Mouse (Mus musculus): ENCODE results near the gene Kif22. TPM values are rescaled to one million over a fixed set of nuclear protein-coding genes. Genes with fewer than 3 reads are reported as not detected.

Gene Kif22
- polyA plus RNA-seq, 1 experiment from 2014 or later = 30.2 TPM

DNA sequence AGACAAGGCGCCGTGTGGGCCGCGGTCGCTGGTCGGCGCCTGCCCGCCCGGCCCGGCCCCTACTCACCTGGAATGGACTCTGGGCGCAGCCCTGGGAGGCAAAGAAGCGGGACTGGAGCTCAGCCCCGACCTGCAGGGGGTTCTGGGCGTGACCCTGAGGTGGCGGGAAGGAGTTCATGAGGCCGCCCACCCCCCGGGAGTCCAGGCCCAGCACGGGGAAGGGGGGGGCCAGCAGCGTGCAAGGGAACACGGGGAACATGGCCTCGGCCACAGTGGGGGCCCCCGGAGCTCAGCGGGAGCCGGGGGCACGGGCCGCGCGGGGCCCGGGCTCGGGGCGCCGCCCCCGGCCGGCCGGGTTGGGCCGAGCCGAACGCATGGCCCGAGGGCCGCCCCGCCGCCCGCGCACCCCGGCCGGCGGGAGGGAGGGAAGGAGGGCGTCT is 16.1 kb downstream of the Kif22 start:
- 0% methylated on average over 36 of the region's 48 CpGs for WGBS
- Histone ChIP-seq H3K4me3 (replicated peaks; ENCODE audit: low read depth, low read length) (peak overlapping the region; percentile 95), H3K9me3 (ENCODE audit: control insufficient read depth, low read length) (no peaks in the 10 kb centered on the region), H3K4me2 (ENCODE audit: low read length) (peak overlapping the region; percentile 91), H3K27me3 (ENCODE audit: control insufficient read depth, insufficient read depth, low read length) (no peaks in the 10 kb centered on the region), H3K27ac (replicated peaks; ENCODE audit: low read depth, low read length) (peak overlapping the region; percentile 100), H3K9ac (replicated peaks; ENCODE audit: low read length) (peak overlapping the region; percentile 99), H3K4me1 (ENCODE audit: control insufficient read depth, insufficient read depth, low read length) (peaks cover 34% of the 10 kb centered on the region), H3K36me3 (ENCODE audit: control insufficient read depth, insufficient read depth, low read length) (peaks cover 35% of the 10 kb centered on the region)
- DNase-seq (no peak), ATAC-seq (ENCODE audit: low FRiP score, low TSS enrichment) (peak; percentile 27)

DNA sequence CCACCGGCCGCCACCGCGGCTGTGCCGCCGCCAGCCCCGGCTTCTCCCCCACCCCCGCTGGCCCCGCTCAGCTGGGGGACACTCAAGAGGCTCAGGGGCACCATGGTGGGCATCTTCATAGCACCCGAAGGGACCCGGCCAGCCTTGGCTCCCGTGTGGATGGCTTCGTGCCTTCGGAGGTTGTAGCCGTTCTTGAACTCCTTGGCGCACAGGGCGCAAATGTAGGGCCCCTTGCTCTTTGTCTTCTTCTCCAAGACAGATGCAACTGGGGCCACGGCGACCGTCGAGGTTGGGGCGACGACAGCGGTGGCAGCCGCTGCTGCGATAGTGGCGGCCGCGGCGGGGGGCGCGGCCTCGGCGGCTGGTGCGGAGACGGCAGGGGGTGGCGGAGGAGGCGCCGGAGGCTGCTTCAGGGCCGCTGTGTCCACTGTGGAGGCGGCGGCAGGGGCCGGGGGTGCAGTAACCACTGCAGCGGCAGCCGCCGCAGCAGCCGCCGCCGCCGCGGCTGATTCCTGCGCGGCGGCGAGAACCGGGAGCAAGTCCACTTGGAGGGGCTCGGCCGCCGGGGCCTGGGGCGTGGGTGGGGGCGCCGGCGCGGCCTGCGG is 16.6 kb downstream of the Kif22 start:
- Histone ChIP-seq H3K27ac (replicated peaks; ENCODE audit: low read depth, low read length) (peak overlapping the region; percentile 100), H3K36me3 (ENCODE audit: control insufficient read depth, insufficient read depth, low read length) (peaks cover 35% of the 10 kb centered on the region), H3K4me1 (ENCODE audit: control insufficient read depth, insufficient read depth, low read length) (peaks cover 36% of the 10 kb centered on the region), H3K27me3 (ENCODE audit: control insufficient read depth, insufficient read depth, low read length) (no peaks in the 10 kb centered on the region), H3K4me2 (ENCODE audit: low read length) (peak overlapping the region; percentile 91), H3K9ac (replicated peaks; ENCODE audit: low read length) (peak overlapping the region; percentile 99), H3K9me3 (ENCODE audit: control insufficient read depth, low read length) (no peaks in the 10 kb centered on the region), H3K4me3 (replicated peaks; ENCODE audit: low read depth, low read length) (peak overlapping the region; percentile 95)
- DNase-seq (peak; percentile 72), ATAC-seq (ENCODE audit: low FRiP score, low TSS enrichment) (no peak)
- WGBS = under 1% methylated on average over 62 of the region's 65 CpGs

GRCm38 (mm10) chr7:127024755-127025555 is 17.3 kb downstream of the Kif22 start:
- Histone ChIP-seq H3K27ac (replicated peaks; ENCODE audit: low read depth, low read length) (peak overlapping the region; percentile 100), H3K4me2 (ENCODE audit: low read length) (peak overlapping the region; percentile 91), H3K9me3 (ENCODE audit: control insufficient read depth, low read length) (no peaks in the 10 kb centered on the region), H3K4me1 (ENCODE audit: control insufficient read depth, insufficient read depth, low read length) (peaks cover 43% of the 10 kb centered on the region), H3K27me3 (ENCODE audit: control insufficient read depth, insufficient read depth, low read length) (no peaks in the 10 kb centered on the region), H3K4me3 (replicated peaks; ENCODE audit: low read depth, low read length) (peak overlapping the region; percentile 95), H3K36me3 (ENCODE audit: control insufficient read depth, insufficient read depth, low read length) (peaks cover 31% of the 10 kb centered on the region), H3K9ac (replicated peaks; ENCODE audit: low read length) (peak overlapping the region; percentile 99)
- DNase-seq (peak; percentile 88), ATAC-seq (ENCODE audit: low FRiP score, low TSS enrichment) (peak; percentile 14; the same call in 1 of the 2 replicates)
- under 1% methylated on average over 30 of the region's 30 CpGs for WGBS

GRCm38 (mm10) chr7:127023896-127024690 is 18.2 kb downstream of the Kif22 start:
- Histone ChIP-seq H3K4me2 (ENCODE audit: low read length) (peak overlapping the region; percentile 91), H3K27me3 (ENCODE audit: control insufficient read depth, insufficient read depth, low read length) (no peaks in the 10 kb centered on the region), H3K36me3 (ENCODE audit: control insufficient read depth, insufficient read depth, low read length) (peaks cover 31% of the 10 kb centered on the region), H3K9ac (replicated peaks; ENCODE audit: low read length) (peak overlapping the region; percentile 99), H3K9me3 (ENCODE audit: control insufficient read depth, low read length) (no peaks in the 10 kb centered on the region), H3K27ac (replicated peaks; ENCODE audit: low read depth, low read length) (peak overlapping the region; percentile 100), H3K4me1 (ENCODE audit: control insufficient read depth, insufficient read depth, low read length) (peaks cover 50% of the 10 kb centered on the region), H3K4me3 (replicated peaks; ENCODE audit: low read depth, low read length) (peak overlapping the region; percentile 95)
- DNase-seq (no peak), ATAC-seq (ENCODE audit: low FRiP score, low TSS enrichment) (no peak)
- 14% methylated on average over 19 of the region's 19 CpGs for WGBS

DNA sequence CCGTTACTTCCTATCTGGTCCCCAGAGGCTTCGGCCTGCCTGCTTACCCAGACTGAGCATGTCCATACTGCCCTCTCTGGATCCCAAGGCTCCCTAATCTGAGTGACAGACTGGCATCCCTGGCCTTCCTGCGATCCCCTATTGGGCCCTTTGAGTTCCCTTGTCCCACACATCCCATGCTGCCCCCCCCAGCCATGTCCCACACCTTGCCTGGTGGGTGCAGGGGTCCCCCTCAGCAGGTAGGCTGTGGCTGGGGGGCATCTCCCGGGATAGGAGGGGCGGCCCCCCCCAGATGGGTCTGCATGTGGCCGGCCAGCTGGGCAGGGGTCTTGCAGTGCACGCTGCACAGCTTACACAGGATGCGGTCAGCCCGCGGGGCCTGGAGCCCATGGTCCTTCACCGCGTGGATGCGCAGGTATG is 19.0 kb downstream of the Kif22 start:
- Histone ChIP-seq H3K4me3 (replicated peaks; ENCODE audit: low read depth, low read length) (peak overlapping the region; percentile 95), H3K36me3 (ENCODE audit: control insufficient read depth, insufficient read depth, low read length) (peaks cover 31% of the 10 kb centered on the region), H3K9ac (replicated peaks; ENCODE audit: low read length) (peak overlapping the region; percentile 99; the same call in 1 of the 2 replicates), H3K9me3 (ENCODE audit: control insufficient read depth, low read length) (no peaks in the 10 kb centered on the region), H3K4me2 (ENCODE audit: low read length) (peak overlapping the region; percentile 91), H3K27ac (replicated peaks; ENCODE audit: low read depth, low read length) (peak overlapping the region; percentile 100; the same call in 1 of the 2 replicates), H3K4me1 (ENCODE audit: control insufficient read depth, insufficient read depth, low read length) (peaks cover 52% of the 10 kb centered on the region), H3K27me3 (ENCODE audit: control insufficient read depth, insufficient read depth, low read length) (no peaks in the 10 kb centered on the region)
- ATAC-seq (ENCODE audit: low FRiP score, low TSS enrichment) = no peak
- 67% methylated on average over 13 of the region's 13 CpGs for WGBS
- DNase-seq = peak; percentile 27

- peak overlapping the region; percentile 91 for H3K4me2 ChIP-seq (ENCODE audit: low read length)
- peaks cover 31% of the 10 kb centered on the region for H3K36me3 ChIP-seq (ENCODE audit: control insufficient read depth, insufficient read depth, low read length)
- peak overlapping the region; percentile 99; the same call in 1 of the 2 replicates for H3K9ac ChIP-seq (replicated peaks; ENCODE audit: low read length)
- H3K4me1 ChIP-seq (ENCODE audit: control insufficient read depth, insufficient read depth, low read length) = peaks cover 49% of the 10 kb centered on the region
- no peaks in the 10 kb centered on the region for H3K9me3 ChIP-seq (ENCODE audit: control insufficient read depth, low read length)
- WGBS = 77% methylated on average over 7 of the region's 7 CpGs
- ATAC-seq (ENCODE audit: low FRiP score, low TSS enrichment) (no peak), DNase-seq (no peak)
- H3K4me3 ChIP-seq (replicated peaks; ENCODE audit: low read depth, low read length) = peak overlapping the region; percentile 95
- no peaks in the 10 kb centered on the region for H3K27me3 ChIP-seq (ENCODE audit: control insufficient read depth, insufficient read depth, low read length)
- peak overlapping the region; percentile 100; the same call in 1 of the 2 replicates for H3K27ac ChIP-seq (replicated peaks; ENCODE audit: low read depth, low read length)
Measured at GRCm38 (mm10) chr7:127022528-127023271, 19.6 kb downstream of the Kif22 start.

DNA sequence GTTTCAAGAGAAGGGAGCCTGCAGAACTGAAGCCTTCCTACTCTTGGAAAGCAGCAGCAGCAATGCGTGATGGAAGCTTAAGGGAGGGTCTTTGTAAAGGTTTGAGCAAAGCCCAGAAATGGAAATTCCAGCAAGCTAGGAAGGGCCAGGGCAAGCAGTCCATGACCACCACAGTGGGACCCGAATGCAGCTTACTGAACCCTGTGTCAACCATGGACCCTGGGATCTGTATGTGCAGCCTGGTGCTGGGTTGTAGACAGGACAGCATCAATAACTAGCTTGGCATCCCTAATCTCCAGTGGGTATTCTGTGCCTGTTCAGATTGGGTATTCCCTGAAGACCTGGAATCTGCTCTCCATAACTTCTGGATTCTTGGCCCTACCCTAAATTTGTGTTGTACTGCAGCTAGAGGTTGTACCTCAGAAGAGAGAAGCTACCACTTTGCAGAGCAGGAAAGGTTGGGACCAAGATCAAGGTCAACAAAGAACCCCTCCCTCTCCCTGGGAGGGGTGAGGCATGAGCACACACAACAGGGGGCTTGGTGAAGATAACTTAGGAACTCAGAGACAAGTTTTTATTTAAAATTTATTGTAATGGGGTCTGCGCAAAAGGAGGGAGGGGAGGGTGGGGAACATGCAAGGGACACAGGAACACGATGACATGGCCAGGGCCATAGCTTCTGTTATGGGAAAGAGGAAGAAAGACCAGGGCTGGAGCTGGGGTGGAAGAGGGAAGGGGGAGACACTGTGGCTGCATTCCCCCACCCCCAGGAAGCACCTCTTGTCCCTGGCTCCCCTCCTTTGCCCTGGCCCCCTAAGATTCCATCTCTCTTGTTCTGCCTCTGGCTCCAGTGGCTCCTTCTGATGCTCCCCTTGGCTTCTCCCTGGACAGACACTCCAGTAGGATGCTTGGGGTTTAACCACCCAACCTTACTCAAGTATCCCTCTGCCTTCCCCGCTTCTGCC is 20.4 kb downstream of the Kif22 start:
- Histone ChIP-seq H3K36me3 (ENCODE audit: control insufficient read depth, insufficient read depth, low read length) (peaks cover 31% of the 10 kb centered on the region), H3K4me3 (replicated peaks; ENCODE audit: low read depth, low read length) (peak overlapping the region; percentile 45), H3K27ac (replicated peaks; ENCODE audit: low read depth, low read length) (peak overlapping the region; percentile 80), H3K9ac (replicated peaks; ENCODE audit: low read length) (peak overlapping the region; percentile 99), H3K9me3 (ENCODE audit: control insufficient read depth, low read length) (no peaks in the 10 kb centered on the region), H3K4me2 (ENCODE audit: low read length) (peak overlapping the region; percentile 84), H3K4me1 (ENCODE audit: control insufficient read depth, insufficient read depth, low read length) (peaks cover 50% of the 10 kb centered on the region), H3K27me3 (ENCODE audit: control insufficient read depth, insufficient read depth, low read length) (no peaks in the 10 kb centered on the region)
- ATAC-seq (ENCODE audit: low FRiP score, low TSS enrichment) = no peak
- no peak for DNase-seq
- WGBS = 40% methylated on average over 5 of the region's 5 CpGs

Data from midbrain, embryonic 14.5 days (tissue).